Mouse (Mus musculus): Measurements from ENCODE around the gene S100a6. TPM values are rescaled to one million over a fixed set of nuclear protein-coding genes. Genes with fewer than 3 reads are reported as not detected.

S100a6 gene
- polyA plus RNA-seq, 1 experiment from 2014 or later, result 25.4 TPM

GRCm38 (mm10) chr3:90600458-90601195, 12.1 kb upstream of the S100a6 start:
- H3K4me2 ChIP-seq, result no peak overlapping the region
- H3K4me1 ChIP-seq (replicated peaks), result peaks cover 27% of the 10 kb centered on the region
- no peaks in the 10 kb centered on the region for H3K9me3 ChIP-seq
- no peak overlapping the region for H3K27ac ChIP-seq
- ATAC-seq (ENCODE audit: insufficient number of reproducible peaks, insufficient read depth, low FRiP score, low TSS enrichment, low read depth), result no peak
- H3K9ac ChIP-seq (replicated peaks), result no peak overlapping the region
- H3K27me3 ChIP-seq, result no peaks in the 10 kb centered on the region
- 86% methylated on average over 8 of the region's 8 CpGs for WGBS
- H3K36me3 ChIP-seq, result no peaks in the 10 kb centered on the region
- H3K4me3 ChIP-seq (replicated peaks), result no peak overlapping the region

- H3K4me2 ChIP-seq, result no peak within 1 kb of the TSS
- no peak for ATAC-seq (ENCODE audit: insufficient number of reproducible peaks, insufficient read depth, low FRiP score, low TSS enrichment, low read depth)
- no peaks in the 10 kb centered on the region for H3K27me3 ChIP-seq
- no peaks in the 10 kb centered on the region for H3K9me3 ChIP-seq
- WGBS, result 79% methylated on average over 11 of the region's 11 CpGs
- no peaks in the 10 kb centered on the region for H3K36me3 ChIP-seq
- H3K4me1 ChIP-seq (replicated peaks), result peaks cover 34% of the 10 kb centered on the region
- H3K27ac ChIP-seq, result no peak within 1 kb of the TSS; the same call in 1 of the 2 replicates
- H3K9ac ChIP-seq (replicated peaks), result no peak within 1 kb of the TSS
- no peak within 1 kb of the TSS for H3K4me3 ChIP-seq (replicated peaks)
Measured at GRCm38 (mm10) chr3:90601486-90602110, 11.1 kb upstream of the S100a6 start, which contains the start of gene Gm42674. Gm42674 (plus strand) TSS chr3:90601904.

GRCm38 (mm10) chr3:90603623-90604022, 9.1 kb upstream of the S100a6 start, which contains the start of gene S100a4:
S100a4 (plus strand) TSS chr3:90603771.
- WGBS, result 15% methylated on average over 3 of the region's 3 CpGs
- Histone ChIP-seq H3K27ac (peak within 1 kb of the TSS; percentile 90), H3K4me3 (replicated peaks) (no peak within 1 kb of the TSS), H3K9ac (replicated peaks) (no peak within 1 kb of the TSS), H3K4me1 (replicated peaks) (peaks cover 34% of the 10 kb centered on the region), H3K27me3 (no peaks in the 10 kb centered on the region), H3K36me3 (no peaks in the 10 kb centered on the region), H3K9me3 (no peaks in the 10 kb centered on the region), H3K4me2 (no peak within 1 kb of the TSS)
- no peak for ATAC-seq (ENCODE audit: insufficient number of reproducible peaks, insufficient read depth, low FRiP score, low TSS enrichment, low read depth)

GRCm38 (mm10) chr3:90604416-90604815, 8.3 kb upstream of the S100a6 start:
- H3K27ac ChIP-seq, result peak overlapping the region; percentile 90
- no peaks in the 10 kb centered on the region for H3K27me3 ChIP-seq
- 34% methylated on average over 4 of the region's 4 CpGs for WGBS
- no peak overlapping the region for H3K4me2 ChIP-seq
- no peak overlapping the region for H3K9ac ChIP-seq (replicated peaks)
- H3K9me3 ChIP-seq, result no peaks in the 10 kb centered on the region
- H3K36me3 ChIP-seq, result no peaks in the 10 kb centered on the region
- peak; percentile 73; the same call in 1 of the 2 replicates for ATAC-seq (ENCODE audit: insufficient number of reproducible peaks, insufficient read depth, low FRiP score, low TSS enrichment, low read depth)
- peaks cover 34% of the 10 kb centered on the region for H3K4me1 ChIP-seq (replicated peaks)
- H3K4me3 ChIP-seq (replicated peaks), result no peak overlapping the region

GRCm38 (mm10) chr3:90605049-90605448, 7.6 kb upstream of the S100a6 start:
- Histone ChIP-seq H3K27ac (peak overlapping the region; percentile 90), H3K36me3 (no peaks in the 10 kb centered on the region), H3K9me3 (no peaks in the 10 kb centered on the region), H3K27me3 (no peaks in the 10 kb centered on the region), H3K4me2 (no peak overlapping the region), H3K4me3 (replicated peaks) (no peak overlapping the region), H3K4me1 (replicated peaks) (peaks cover 34% of the 10 kb centered on the region), H3K9ac (replicated peaks) (no peak overlapping the region)
- WGBS, result 87% methylated on average over 3 of the region's 3 CpGs
- ATAC-seq (ENCODE audit: insufficient number of reproducible peaks, insufficient read depth, low FRiP score, low TSS enrichment, low read depth), result no peak

GRCm38 (mm10) chr3:90605736-90606135, 6.9 kb upstream of the S100a6 start:
- ATAC-seq (ENCODE audit: insufficient number of reproducible peaks, insufficient read depth, low FRiP score, low TSS enrichment, low read depth), result no peak
- Histone ChIP-seq H3K9ac (replicated peaks) (no peak overlapping the region), H3K36me3 (no peaks in the 10 kb centered on the region), H3K27me3 (no peaks in the 10 kb centered on the region), H3K4me3 (replicated peaks) (no peak overlapping the region), H3K4me2 (no peak overlapping the region), H3K4me1 (replicated peaks) (peaks cover 39% of the 10 kb centered on the region), H3K9me3 (no peaks in the 10 kb centered on the region), H3K27ac (peak overlapping the region; percentile 90)
- 75% methylated on average over 2 of the region's 2 CpGs for WGBS

GRCm38 (mm10) chr3:90606185-90606584, 6.5 kb upstream of the S100a6 start:
- H3K27me3 ChIP-seq, result no peaks in the 10 kb centered on the region
- H3K4me2 ChIP-seq, result no peak overlapping the region
- H3K9ac ChIP-seq (replicated peaks), result no peak overlapping the region
- no peaks in the 10 kb centered on the region for H3K36me3 ChIP-seq
- 57% methylated on average over 6 of the region's 6 CpGs for WGBS
- H3K4me3 ChIP-seq (replicated peaks), result no peak overlapping the region
- H3K9me3 ChIP-seq, result no peaks in the 10 kb centered on the region
- ATAC-seq (ENCODE audit: insufficient number of reproducible peaks, insufficient read depth, low FRiP score, low TSS enrichment, low read depth), result no peak
- peak overlapping the region; percentile 90 for H3K27ac ChIP-seq
- peaks cover 40% of the 10 kb centered on the region for H3K4me1 ChIP-seq (replicated peaks)

GRCm38 (mm10) chr3:90607361-90607760, 5.3 kb upstream of the S100a6 start:
- 87% methylated on average over 3 of the region's 3 CpGs for WGBS
- Histone ChIP-seq H3K4me2 (no peak overlapping the region), H3K36me3 (no peaks in the 10 kb centered on the region), H3K9me3 (no peaks in the 10 kb centered on the region), H3K4me3 (replicated peaks) (no peak overlapping the region), H3K4me1 (replicated peaks) (peaks cover 40% of the 10 kb centered on the region), H3K27ac (no peak overlapping the region), H3K27me3 (no peaks in the 10 kb centered on the region), H3K9ac (replicated peaks) (no peak overlapping the region)
- no peak for ATAC-seq (ENCODE audit: insufficient number of reproducible peaks, insufficient read depth, low FRiP score, low TSS enrichment, low read depth)

GRCm38 (mm10) chr3:90608223-90608622, 4.5 kb upstream of the S100a6 start, which contains the start of gene S100a5:
S100a5 (plus strand) TSS chr3:90608523.
- no peaks in the 10 kb centered on the region for H3K27me3 ChIP-seq
- no peaks in the 10 kb centered on the region for H3K9me3 ChIP-seq
- no peak within 1 kb of the TSS for H3K4me2 ChIP-seq
- no peak within 1 kb of the TSS for H3K4me3 ChIP-seq (replicated peaks)
- no peak for ATAC-seq (ENCODE audit: insufficient number of reproducible peaks, insufficient read depth, low FRiP score, low TSS enrichment, low read depth)
- WGBS, result 59% methylated on average over 3 of the region's 3 CpGs
- no peak within 1 kb of the TSS for H3K9ac ChIP-seq (replicated peaks)
- peaks cover 40% of the 10 kb centered on the region for H3K4me1 ChIP-seq (replicated peaks)
- H3K27ac ChIP-seq, result no peak within 1 kb of the TSS
- no peaks in the 10 kb centered on the region for H3K36me3 ChIP-seq

- Histone ChIP-seq H3K27ac (no peak overlapping the region), H3K27me3 (no peaks in the 10 kb centered on the region), H3K4me2 (no peak overlapping the region), H3K4me1 (replicated peaks) (peaks cover 36% of the 10 kb centered on the region), H3K36me3 (no peaks in the 10 kb centered on the region), H3K9me3 (no peaks in the 10 kb centered on the region), H3K4me3 (replicated peaks) (no peak overlapping the region), H3K9ac (replicated peaks) (no peak overlapping the region)
- no peak for ATAC-seq (ENCODE audit: insufficient number of reproducible peaks, insufficient read depth, low FRiP score, low TSS enrichment, low read depth)
Measured at GRCm38 (mm10) chr3:90609102-90609501, 3.6 kb upstream of the S100a6 start.

GRCm38 (mm10) chr3:90611494-90611893, 1.2 kb upstream of the S100a6 start:
- Histone ChIP-seq H3K4me3 (replicated peaks) (no peak overlapping the region), H3K9ac (replicated peaks) (no peak overlapping the region), H3K4me1 (replicated peaks) (peaks cover 17% of the 10 kb centered on the region), H3K27ac (no peak overlapping the region), H3K9me3 (no peaks in the 10 kb centered on the region), H3K36me3 (no peaks in the 10 kb centered on the region), H3K4me2 (no peak overlapping the region), H3K27me3 (no peaks in the 10 kb centered on the region)
- no peak for ATAC-seq (ENCODE audit: insufficient number of reproducible peaks, insufficient read depth, low FRiP score, low TSS enrichment, low read depth)
- 88% methylated on average over 3 of the region's 3 CpGs for WGBS
